Mouse (Mus musculus): ENCODE results near the gene Dlat.

The Dlat gene

DNA sequence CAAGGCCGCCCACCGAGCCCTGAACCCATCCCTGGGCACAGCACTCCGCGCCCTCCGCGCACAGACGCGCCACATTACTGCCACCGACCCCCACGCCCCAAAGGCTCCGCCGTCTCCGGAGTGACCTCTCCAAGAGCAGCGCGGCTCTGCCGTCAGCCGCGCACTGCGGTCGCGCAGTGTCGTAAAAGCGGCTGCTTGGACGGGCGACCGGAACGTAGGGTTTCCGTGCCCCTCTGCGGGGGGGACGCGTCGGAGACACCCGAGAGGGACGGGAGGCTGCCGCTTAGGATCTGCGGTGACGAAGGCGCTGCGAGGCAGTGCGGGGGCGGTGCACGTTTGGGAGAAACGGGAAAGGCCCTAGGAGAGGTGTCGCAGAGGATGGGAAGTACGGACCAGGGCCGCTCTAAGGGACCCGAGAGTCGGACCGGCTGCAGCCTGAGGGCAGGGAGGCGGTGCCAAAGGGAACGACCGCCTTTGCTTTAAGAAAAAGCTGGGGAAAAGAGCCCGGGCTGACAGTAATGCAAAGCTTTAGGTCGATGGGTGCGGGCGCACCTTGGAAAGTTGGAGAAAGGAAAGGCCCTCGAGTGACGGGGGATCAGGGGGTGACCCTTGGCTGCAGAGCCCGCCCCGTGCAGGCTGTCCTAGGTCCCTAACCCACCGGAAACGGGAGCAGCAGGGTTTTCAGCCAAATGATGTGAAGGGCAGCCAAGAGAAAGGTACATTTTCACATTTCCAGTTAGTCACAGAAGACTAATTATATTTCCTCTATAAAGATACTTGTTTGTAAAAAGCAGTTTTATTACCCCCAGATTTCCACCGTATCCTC is at the start of gene Dlat:
Gene Dlat (minus strand): TSS at position 389 of the 826 bp plus-strand sequence.
- peak; percentile 83 for DNase-seq (ENCODE audit: low spot score)

DNA sequence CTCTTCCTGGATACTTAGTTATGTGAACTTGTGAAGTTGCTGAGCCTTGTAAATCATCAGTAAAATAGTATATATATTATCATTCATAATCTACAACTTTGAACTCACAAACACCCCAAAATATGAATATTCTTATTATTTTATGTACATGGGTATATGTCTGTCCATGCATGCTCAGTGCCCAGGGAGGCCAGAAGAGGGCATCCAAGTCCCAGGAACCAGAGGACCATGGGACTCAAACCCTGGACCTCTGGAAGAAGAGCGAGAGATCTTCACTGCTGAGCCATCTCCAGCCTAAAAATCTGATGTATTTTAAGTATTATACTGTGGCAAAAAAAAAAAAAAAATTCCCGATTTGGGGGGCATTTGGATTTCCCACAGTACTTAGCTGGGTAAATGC is 49.5 kb upstream of the Dlat start:
- no peak for DNase-seq (ENCODE audit: low spot score)

DNA sequence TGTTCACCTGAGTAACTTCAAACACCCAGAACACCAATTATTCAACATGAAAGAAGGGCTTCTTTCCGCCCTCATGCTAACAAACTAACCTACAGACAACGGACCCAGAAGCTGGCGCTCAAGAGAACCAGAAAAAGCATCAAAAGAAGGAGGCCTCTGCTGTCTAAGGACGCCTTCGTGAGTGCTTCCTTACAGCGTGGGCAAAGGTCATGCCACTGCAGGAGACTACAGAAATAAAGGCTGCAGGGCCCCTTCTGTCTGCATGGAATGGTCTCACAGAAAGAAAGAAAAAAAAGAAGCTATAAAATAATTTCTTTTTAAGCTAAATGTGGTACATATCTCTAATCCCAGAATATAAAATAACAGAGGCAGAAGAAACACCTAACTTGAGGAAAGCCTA is 45.3 kb upstream of the Dlat start:
- no peak for DNase-seq (ENCODE audit: low spot score)

DNA sequence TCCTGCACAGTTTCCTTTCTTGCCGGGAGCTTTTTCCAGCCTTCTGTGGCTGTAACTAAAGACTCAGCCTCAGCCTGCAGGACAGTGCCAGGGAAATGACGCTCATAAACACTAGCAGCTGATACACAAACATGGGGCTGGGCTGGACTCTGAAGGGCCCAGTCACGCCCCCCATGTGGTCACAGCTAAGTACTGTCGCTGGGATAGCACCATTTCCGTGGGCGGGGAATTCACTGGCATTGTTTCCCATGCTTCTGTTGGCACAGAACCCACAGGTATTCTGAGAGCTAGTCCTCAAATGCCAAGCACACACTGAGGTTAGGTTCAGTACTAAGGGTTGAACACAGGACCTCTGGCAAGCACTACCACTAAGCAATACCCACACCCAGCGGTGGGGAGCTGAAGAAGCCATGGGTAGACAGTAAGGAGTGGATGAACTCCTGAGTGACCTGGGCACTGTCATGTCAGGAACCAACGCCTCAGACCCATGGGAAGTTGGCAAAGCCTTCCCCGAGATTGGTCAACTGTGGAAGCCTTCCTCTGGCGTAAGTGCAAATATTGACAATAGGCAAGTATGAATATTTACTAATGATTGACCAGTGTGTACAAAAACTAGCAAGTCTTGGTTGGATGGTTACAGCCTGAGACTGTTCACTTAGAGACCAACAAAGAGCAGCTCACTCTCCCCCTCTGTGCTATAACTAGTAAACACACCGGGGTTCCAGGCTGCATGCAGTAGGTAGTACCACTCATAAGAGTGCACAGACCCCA is 41.5 kb upstream of the Dlat start:
- DNase-seq (ENCODE audit: low spot score): peak; percentile 92

DNA sequence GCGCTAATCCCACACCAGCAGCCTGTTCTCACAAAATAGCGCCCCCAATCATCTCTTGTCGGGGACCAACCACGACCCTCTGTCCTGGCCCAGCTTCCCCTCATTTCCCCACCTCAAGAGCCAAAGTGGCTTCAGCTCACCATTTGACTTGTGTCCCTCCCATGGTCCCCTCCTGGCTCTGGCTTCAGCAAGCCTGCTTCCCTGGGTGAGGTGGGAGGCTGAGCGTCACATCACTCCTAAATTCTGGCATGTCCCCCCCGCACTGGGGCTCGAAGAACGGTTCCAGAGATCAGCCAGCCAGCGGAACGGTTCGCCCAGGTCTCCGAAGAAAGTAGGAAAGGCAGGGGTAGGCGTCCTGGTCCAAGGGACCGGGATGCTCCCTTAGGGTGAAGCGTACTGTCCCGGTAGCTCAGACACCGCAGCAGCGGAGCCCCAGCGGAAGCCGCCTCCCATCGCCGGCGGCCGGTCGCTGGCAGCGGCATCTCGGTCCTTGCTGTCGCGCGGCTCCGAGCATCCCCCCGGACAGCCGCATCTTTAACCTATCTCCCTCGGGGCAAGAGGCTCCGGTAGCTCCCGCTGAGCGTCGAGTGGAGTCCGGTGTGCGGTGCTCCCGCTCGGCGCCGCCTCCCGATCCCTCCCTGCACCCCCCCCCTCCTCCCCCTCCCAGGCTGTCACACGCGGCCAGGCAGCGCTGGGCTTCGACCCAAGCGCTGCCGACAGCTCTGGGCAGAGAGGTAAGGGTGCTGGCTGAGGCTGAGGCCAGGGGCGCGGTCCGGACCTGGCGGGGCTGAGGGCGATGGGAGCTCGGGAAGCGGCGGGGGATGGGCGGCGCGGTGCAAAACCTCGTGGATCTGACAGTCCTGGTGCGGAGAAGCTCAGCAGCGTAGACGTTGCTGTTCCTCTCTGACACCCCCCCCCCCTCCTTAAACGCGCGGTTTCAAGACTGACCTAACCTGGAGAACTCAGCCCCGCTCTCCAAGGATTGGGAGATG is 39.1 kb upstream of the Dlat start:
- DNase-seq (ENCODE audit: low spot score): peak; percentile 32

DNA sequence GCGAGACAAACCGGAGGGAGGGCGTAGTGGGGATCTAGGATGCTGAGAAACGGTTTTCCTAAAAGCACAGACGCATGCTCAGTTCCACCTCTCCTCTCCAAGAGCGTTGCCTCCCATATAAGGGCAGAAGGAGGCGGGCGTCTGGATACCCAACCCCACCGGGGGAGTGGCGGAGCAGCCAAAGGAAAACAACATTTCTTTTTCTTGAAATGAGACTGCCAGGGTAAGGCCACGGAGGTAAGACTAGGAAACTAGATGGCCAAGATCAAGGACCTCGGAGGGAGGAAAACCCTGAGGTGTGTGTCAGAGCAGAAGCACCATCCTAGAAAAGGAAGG is 38.1 kb upstream of the Dlat start:
- peak; percentile 85 for DNase-seq (ENCODE audit: low spot score)

DNA sequence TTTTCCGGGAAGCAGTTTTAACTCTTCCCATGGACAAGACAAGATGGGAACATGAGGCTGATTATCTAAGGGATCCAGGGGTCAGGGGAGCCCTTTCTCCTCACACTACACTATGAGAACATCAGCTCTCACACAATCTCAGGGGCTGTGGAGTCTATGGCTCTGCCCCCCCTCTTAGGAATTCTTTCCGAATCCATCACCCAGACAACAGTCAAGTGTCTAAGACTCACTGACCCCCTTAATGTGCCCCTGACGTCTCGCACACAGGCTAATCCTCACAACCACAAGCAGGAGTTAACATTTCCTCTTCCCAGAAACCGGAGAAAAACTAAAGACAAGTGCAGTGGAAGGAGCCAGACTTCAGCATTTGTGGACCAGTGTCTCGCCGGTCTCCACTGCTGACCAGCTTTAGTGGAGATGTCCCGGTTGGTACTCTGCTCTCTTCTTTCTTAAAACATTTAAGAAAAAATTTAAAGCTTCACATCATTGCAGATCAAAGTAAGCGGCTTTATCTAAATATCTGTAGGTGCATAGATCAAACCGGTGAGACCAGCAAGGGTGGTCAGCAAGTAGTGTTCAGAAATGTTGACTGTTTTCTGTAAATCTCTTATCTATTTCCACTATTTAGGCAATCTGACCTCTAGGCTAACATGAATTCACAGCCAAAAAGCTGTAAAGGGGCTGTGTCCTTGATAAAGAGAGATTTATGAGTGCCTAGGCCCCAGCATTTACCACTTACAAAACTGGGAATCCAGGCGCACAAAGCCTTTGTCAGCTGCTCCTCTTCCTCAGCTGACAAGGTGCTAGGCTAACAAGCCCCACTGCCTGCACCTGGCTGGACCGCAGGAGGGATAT is 37.5 kb upstream of the Dlat start:
- no peak for DNase-seq (ENCODE audit: low spot score)

DNA sequence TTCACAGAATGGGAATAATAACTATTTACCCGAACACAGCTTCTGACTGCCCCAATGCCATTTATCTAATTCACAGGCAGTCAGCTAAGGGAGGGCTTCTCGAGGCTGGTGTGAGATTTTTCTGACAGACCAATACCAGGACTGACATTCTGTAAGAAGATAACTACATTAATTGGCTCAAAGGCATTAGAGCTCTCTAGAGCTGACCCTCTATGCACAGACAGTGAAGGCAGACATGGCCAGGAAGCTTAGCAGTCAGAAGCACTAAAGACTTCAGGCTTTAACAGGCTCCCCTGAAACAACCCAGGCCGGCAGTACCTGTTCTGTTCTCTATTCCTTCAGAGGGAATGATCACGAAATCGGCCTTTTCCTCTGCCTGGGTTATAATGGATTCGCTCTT is 35.6 kb upstream of the Dlat start:
- DNase-seq (ENCODE audit: low spot score): no peak

DNA sequence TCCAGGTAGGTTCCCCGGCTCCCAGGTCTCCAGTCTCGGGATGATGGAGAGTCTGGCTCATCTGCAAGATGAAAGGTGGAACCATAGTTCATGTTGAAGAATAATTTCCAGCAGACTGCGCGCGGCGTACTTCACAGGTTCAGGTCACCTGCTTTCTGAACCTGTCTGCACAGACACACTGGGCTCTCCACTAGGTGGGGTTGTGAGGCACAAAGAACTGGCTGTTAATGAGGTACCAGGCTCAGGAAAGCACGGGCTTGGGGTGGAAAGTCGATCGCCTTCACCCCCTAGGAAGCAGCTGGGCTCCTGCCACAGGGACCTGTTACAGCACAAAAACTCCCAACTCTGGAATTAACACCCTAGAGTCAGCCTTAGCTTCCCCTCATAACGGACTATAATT is 34.1 kb upstream of the Dlat start:
- peak; percentile 74 for DNase-seq (ENCODE audit: low spot score)

DNA sequence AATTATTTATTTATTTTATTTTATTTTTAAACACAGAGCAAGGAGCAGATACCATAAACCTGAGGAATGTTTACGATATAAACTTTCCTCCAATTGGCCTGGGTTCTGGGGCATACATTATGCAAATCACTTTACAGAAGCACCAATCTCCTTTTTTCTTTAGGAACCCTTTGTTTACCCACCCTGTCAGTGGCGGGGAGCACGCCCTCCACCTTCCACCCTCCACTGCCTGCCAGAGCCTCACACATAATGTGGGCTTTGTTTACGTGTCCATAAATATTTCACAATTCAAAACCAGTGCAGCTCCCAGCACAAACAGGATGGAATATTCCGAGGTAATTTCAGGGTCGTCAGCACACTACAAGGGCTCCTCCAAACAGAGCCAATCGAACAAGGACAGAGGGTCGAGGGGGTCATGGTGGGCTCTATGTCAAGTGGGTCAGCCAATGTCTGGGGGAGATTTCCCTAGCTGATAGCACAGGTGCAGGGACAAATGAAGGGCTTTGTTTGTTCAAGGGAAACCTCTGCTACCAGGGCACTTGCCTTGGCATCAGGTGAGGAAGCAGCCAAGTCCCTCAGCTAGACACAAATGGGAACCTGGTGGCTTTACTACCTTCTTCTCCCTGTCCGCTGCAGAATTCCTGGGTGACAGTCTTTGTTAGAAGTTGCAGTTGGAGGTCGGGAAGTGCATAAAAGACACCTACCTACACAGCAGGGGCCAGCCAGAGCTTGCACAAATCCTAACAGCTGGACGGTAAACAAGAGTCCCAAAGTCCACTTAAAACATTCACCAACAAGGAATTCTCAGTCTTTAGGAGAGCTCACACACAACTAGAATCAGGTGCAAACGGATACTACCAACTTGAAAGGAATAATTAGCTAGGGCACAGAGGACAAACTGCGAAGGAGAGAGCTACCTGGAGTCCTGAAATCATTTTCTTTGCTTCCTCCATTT is 33.3 kb upstream of the Dlat start:
- no peak for DNase-seq (ENCODE audit: low spot score)

DNA sequence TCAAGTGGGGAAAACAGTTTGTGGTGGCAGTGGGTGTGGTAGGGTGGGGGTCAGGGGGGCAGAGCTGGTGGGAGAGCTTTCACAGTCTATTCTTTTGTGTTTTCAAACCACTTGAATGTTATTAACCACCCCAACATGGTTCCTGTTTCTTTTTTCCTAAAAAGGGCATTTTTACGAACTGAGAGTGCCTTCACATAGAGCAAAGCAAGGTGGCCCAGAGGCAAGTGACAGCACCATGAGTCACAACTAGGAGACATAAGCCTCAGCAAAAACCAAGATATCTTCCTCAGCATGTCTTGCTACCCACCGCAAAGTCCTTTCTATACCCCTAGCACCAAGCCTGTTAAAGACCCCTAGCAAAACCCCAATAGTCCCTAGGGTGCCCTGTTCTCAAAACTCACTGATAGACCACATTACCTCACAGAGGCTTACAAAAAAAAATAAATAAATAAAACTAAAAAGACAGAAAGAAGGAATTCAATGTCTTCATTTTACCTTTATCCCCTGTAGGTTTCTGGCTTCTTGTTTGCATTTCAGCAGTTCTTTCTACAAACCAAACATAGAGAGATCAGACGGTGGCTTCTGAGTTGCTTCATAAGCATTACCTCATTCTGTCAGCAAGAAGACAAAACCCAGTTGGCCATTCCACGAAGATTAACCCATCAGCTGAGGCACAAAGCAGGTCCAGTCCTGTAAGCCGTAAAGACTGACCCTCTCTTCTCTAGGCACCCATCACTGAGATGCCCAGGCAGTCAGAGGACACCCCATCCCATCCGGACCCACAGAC is 27.5 kb upstream of the Dlat start:
- DNase-seq (ENCODE audit: low spot score): no peak

DNA sequence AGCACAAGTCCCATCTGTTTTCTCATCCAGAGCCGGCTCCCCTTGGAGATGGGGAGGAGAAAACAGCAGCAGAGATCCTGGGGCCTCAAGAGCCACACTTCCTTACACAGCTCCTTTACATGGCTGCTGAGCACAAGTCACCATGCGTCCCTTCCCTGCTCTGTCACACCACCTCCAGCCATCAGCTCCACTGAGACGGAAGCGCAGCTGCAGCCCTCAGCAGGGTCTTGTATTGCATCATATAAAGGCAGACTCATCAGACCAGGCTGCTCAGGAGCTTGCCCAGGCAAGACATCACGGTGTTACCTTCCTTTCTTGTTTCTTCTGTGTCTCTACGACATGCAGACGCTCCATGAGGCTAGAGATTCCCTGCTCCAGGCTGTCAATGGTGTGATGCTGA is 22.1 kb upstream of the Dlat start:
- DNase-seq (ENCODE audit: low spot score): no peak

DNA sequence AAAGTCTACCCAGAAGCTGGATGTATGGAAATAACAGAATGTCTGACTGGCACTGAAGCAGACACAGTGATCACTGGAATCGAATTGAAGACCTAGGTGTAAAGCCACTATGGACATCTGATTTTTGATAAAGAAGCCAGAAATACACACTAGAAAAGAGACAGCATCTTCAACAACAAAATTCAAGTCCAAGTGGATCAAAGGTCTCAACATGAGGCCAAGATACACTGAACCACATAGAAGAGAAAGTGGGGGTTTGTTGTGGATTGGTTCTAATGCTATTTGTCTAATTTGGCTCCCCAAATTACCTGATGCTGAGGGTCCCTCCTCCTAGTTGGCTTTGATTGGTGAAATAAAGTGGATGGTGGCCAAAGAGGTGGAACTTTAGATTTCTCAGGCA is 19.8 kb upstream of the Dlat start:
- DNase-seq (ENCODE audit: low spot score): no peak

DNA sequence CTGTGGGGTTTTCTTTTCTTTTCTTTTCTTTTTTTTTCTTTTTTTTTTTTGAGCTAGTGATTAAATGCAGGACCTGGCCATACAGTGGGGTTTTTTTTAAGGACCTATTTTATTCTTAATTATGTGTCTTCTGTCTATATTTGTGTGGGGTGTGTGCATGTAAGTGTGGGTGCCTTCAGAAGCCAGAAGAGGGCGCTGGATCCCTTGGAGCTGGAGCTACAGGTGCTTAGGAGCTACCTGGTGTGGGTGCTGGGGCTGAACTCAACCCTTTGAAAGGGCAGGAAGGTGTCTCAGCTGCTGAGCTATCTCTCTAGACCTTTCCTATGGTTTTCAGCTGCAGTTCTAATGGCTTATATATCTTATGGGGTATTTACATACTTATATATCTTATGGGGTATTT is 15.2 kb upstream of the Dlat start:
- DNase-seq (ENCODE audit: low spot score): no peak

DNA sequence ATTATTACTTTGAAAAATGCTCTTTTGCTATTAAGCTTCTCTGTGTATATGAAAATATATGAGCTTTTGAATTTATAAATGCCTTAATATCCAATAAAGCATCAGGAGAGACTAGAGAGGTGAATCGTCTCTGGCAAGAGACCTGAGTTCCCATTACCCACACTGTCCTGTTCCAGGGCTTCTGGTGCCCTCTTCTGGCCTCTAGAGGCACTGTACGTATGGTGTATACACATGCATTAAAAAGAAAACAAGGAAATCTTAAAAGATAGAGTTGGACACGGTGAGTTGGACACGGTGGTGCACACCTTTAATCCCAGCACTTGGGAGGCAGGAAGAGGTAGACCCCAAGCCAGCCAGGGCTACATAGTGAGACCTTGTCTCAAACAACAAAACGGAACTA is 11.1 kb upstream of the Dlat start:
- peak; percentile 70 for DNase-seq (ENCODE audit: low spot score)

DNA sequence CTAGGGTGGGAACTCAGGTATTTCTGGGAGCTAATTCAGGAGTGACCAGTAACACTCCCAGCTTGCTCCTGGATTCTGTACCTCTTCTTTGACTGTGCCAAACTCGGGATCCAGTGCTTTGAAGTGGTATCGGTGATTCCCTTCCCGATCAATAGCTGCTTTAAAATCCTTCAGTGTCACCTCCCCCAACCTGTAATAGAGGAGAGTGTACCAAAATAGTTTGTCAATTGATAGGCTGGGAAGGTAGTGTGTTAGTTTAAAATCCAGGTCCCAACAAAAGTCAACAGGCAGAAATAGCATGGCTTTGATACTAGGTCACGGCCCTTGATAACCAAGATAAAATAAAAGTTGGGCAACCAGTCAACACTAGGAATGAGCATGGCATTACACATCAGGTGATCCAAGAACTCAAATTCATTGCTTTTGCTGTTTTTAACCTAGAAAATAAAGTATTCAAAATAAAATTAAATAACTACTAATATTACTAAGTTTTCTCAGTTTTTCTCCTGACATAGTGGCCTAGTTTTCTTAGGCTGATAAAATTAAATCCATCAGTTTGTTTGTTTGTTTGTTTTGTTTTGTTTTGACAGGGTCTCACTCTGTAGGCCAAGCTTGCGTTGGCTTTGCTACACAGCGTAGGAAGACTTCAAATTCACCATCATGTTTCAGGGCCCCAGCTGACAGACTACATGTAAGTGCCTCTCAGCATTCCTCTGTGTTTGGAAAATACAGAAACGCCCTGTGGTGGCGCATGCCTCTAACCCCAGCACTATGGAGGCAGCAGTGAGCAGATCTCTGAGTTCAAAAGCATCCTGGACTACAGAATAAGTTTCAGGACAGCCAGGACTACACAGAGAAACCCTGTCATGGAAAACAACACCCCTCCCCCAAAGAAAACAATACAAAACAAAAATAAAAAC is 8.3 kb upstream of the Dlat start:
- no peak for DNase-seq (ENCODE audit: low spot score)

DNA sequence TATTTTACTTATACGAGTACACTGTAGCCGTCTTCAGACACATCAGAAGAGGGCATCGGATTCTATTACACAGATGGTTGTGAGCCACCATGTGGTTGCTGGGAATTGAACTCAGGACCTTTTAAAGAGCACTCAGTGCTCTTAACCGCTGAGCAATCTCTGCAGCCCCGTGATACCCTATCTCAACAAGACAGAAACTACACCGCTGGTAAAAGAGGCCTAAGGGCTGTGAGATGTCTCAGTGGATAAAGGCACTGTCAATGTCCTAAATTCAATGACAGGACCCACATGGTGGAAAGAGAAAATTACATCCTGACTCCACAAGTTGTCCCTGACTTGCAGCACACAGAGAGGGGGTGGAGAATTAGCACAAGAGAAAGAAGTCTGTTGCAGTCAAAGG is 6.9 kb upstream of the Dlat start:
- DNase-seq (ENCODE audit: low spot score): no peak

DNA sequence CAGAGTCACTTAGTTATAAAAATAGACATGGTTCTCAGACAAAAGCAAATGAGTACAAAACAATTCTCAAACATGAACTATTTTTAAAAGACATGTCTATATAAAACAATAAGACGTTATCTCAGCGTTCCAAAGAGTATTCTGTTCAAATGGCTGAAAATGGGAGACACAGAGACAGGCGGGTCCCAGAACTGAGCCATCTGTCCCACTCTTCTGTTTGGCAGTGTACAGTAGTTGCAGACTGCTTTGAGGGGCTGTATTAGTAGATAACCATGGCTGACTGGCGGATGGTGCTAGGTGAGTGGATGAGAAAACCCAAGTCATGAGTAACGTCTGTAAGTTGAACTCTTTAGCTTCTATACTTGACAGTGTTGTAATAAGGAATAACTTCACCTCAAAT is 5.2 kb upstream of the Dlat start:
- no peak for DNase-seq (ENCODE audit: low spot score)
